Mouse (Mus musculus) stomach, postnatal 0 days (tissue): ENCODE measurements around the gene C1qa.

Experiments used
- CTCF ChIP-seq: IDR thresholded peaks from 2 replicates; pipeline ENCODE4 v1.5.1; 2016; ENCODE audit warnings: antibody characterized with exemption, low read depth, mild to moderate bottlenecking, moderate library complexity
- EP300 ChIP-seq: optimal IDR thresholded peaks from 2 replicates; pipeline ENCODE3; 2016; ENCODE audit warnings: antibody characterized with exemption

GRCm38 (mm10) chr4:136928928-136929327 is 30.3 kb upstream of the C1qa start:
- TF ChIP-seq CTCF (peak; percentile 75), EP300 (no peak)
